Mouse (Mus musculus) lung, postnatal 0 days (tissue): ENCODE data around the gene Pde4d.

ENCODE experiments used
- CTCF ChIP-seq: IDR thresholded peaks from 2 replicates; pipeline ENCODE4 v1.5.1; 2016; ENCODE audit warnings: antibody characterized with exemption, mild to moderate bottlenecking
- EP300 ChIP-seq: IDR thresholded peaks from 2 replicates; pipeline ENCODE4 v1.6.1; 2016; ENCODE audit warnings: antibody characterized with exemption, mild to moderate bottlenecking, control low read depth

- TF ChIP-seq CTCF (no peak), EP300 (no peak)
Observed at GRCm38 (mm10) chr13:109985411-109985810, 1535.7 kb downstream of the Pde4d start.
